Mouse (Mus musculus): Measurements from ENCODE around the gene Adora2b.

GRCm38 (mm10) chr11:62298883-62299282 is 50.1 kb downstream of the Adora2b start:
- no peak for TF ChIP-seq POLR2A (IDR thresholded peaks at IDR 0.05; ENCODE audit: extremely low read depth, insufficient read depth, low read length)
- no peak for TF ChIP-seq CTCF (IDR thresholded peaks at IDR 0.05; ENCODE audit: low read depth, low read length)
